Mouse (Mus musculus) heart, postnatal 0 days (tissue): ENCODE measurements around the gene 1700061G19Rik.

Experiments used
- CTCF ChIP-seq: IDR thresholded peaks from 2 replicates; pipeline ENCODE4 v1.5.1; 2016; ENCODE audit warnings: antibody characterized with exemption, control low read depth, low read depth
- EP300 ChIP-seq: IDR thresholded peaks from 2 replicates; pipeline ENCODE4 v1.6.1; 2016; ENCODE audit warnings: antibody characterized with exemption, low read depth

DNA sequence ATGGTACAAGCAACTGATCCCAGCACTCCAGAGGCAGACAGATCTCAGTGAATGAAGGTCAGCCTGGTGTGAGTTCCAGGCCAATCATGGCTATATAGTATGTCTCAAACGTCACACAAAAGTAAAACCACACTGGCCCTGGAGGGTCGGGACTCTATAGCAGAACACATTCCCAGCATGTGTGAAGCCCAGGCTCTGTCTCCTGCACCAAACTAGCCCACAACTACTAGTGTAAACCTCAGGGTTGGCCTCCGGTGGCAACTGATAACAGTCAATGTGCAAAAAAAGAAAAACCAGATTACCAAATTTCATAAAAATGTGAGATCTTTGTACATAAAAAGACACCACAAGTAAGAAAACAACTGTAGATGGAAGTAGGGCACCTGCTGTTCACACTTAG lies 37.7 kb downstream of the 1700061G19Rik start:
- TF ChIP-seq CTCF (no peak), EP300 (no peak)
